In genomic region chr6:113429965-113430364, GRCm38 (mm10) we compare ENCODE assay signal across 20 mouse cellular contexts. TPM values are rescaled to one million over a fixed set of nuclear protein-coding genes. Genes with fewer than 3 reads are reported as not detected.
"Had no signal": no experiment of that assay in that cellular context is flagged by ENCODE, and none has a peak within 500 bp of the region (broad histone marks: within the 10 kb centered on the region; RNA-seq: fewer than 3 reads in every experiment).

No protein-coding gene starts in this region.

- H3K9me3 ChIP-seq: liver, embryonic 15.5 days; stomach, embryonic 15.5 days had no signal

- DNase-seq: lung, adult 18-20 months; lung, embryonic 14.5 days; lung, postnatal 10 days; lung, postnatal 4 days; midbrain, embryonic 14.5 days; right cerebral cortex, postnatal 14 days; thymus, adult 2 months; thymus, postnatal 25 days; thymus, postnatal 4 days had no signal

- ATAC-seq: midbrain, embryonic 16.5 days had no signal

- H3K4me2 ChIP-seq: liver, embryonic 15.5 days; lung, embryonic 14.5 days; midbrain, embryonic 12.5 days; neural tube, embryonic 12.5 days; stomach, embryonic 15.5 days had no signal

- H3K4me3 ChIP-seq: liver, embryonic 15.5 days; midbrain, embryonic 10.5 days; midbrain, embryonic 12.5 days; myocyte; neural tube, embryonic 12.5 days; stomach, embryonic 15.5 days had no signal

- H3K9ac ChIP-seq: liver, embryonic 15.5 days; lung, embryonic 14.5 days; midbrain, embryonic 12.5 days; neural tube, embryonic 12.5 days; stomach, embryonic 15.5 days had no signal

- H3K4me1 ChIP-seq: midbrain, embryonic 10.5 days; midbrain, embryonic 12.5 days; neural tube, embryonic 12.5 days; stomach, embryonic 15.5 days had no signal

- H3K27me3 ChIP-seq: liver, embryonic 15.5 days; midbrain, embryonic 12.5 days; stomach, embryonic 15.5 days had no signal

- H3K36me3 ChIP-seq: liver, embryonic 15.5 days; midbrain, embryonic 10.5 days; midbrain, embryonic 12.5 days; neural tube, embryonic 12.5 days; stomach, embryonic 15.5 days had no signal

- H3K27ac ChIP-seq: liver, embryonic 15.5 days; midbrain, embryonic 10.5 days; midbrain, embryonic 12.5 days; neural tube, embryonic 12.5 days; stomach, embryonic 15.5 days; stomach, postnatal 0 days had no signal

RNA-seq across cellular contexts. Expression of gene Cidec, which starts 5.6 kb away (rescaled TPM):
- total RNA-seq: megakaryocyte-erythroid progenitor cell, adult 5-6 weeks; neutrophil, adult 5-6 weeks had no signal
- polyA plus RNA-seq: liver, embryonic 15.5 days; lung, embryonic 14.5 days; midbrain, embryonic 10.5 days; midbrain, embryonic 12.5 days; midbrain, embryonic 14.5 days; midbrain, embryonic 16.5 days; myocyte; neural tube, embryonic 12.5 days; neural tube, embryonic 14.5 days had no signal

RNA-seq across cellular contexts. Expression of gene Il17re, which starts 28.3 kb away (rescaled TPM):
- total RNA-seq: megakaryocyte-erythroid progenitor cell, adult 5-6 weeks had no signal
- polyA plus RNA-seq: midbrain, embryonic 14.5 days; myocyte had no signal
